11 mouse cellular contexts compared by ENCODE assay signal in genomic region chr2:158306696-158307049, GRCm38 (mm10). TPM values are rescaled to one million over a fixed set of nuclear protein-coding genes. Genes with fewer than 3 reads are reported as not detected.
DNase-seq lines count a peak whose midpoint lies in the region; ATAC-seq and TF ChIP-seq lines count a peak whose summit lies in the region.
"Had no signal": no experiment of that assay in that cellular context is flagged by ENCODE, and none has a peak within 500 bp of the region (broad histone marks: within the 10 kb centered on the region; RNA-seq: fewer than 3 reads in every experiment).

No protein-coding gene starts in this region.

- TF ChIP-seq CTCF in stomach, postnatal 0 days (IDR thresholded peaks at IDR 0.05; ENCODE audit: low read depth): no peak

- TF ChIP-seq EP300 in stomach, postnatal 0 days (optimal IDR thresholded peaks at IDR 0.05): no peak

- peak overlapping the region; percentile 10 to 21; a peak in 3 of 4 replicates for H3K4me3 ChIP-seq in heart, embryonic 14.5 days (ENCODE audit: control insufficient read depth in 1 of 2, insufficient read depth in 1 of 2, low read depth in 1 of 2, low read length in 2 of 2)
- no peak overlapping the region for H3K4me3 ChIP-seq in midbrain, embryonic 13.5 days (replicated peaks)
- no peak overlapping the region for H3K4me3 ChIP-seq in midbrain, embryonic 15.5 days
- H3K4me3 ChIP-seq in limb, embryonic 12.5 days (replicated peaks): no peak overlapping the region
- no peak overlapping the region for H3K4me3 ChIP-seq in stomach, postnatal 0 days (ENCODE audit: low read depth, low read length)

- H3K4me2 ChIP-seq in heart, embryonic 14.5 days (ENCODE audit: low read length): peak overlapping the region; percentile 31
- no peak overlapping the region for H3K4me2 ChIP-seq in midbrain, embryonic 13.5 days (replicated peaks)
- no peak overlapping the region for H3K4me2 ChIP-seq in midbrain, embryonic 15.5 days
- H3K4me2 ChIP-seq in limb, embryonic 12.5 days: peak overlapping the region; percentile 17
- 0 out of 2 replicates have a peak overlapping the region, but pooled peaks have one; percentile 17 for H3K4me2 ChIP-seq in stomach, postnatal 0 days (replicated peaks; ENCODE audit: low read depth)

- H3K9me3 ChIP-seq in heart, embryonic 14.5 days (ENCODE audit: control insufficient read depth, low read length): 0 out of 2 replicates have a peak, but pooled peaks cover 4% of the 10 kb centered on the region
- no peaks in the 10 kb centered on the region for H3K9me3 ChIP-seq in midbrain, embryonic 13.5 days
- H3K9me3 ChIP-seq in midbrain, embryonic 15.5 days: no peaks in the 10 kb centered on the region
- peaks cover 4% of the 10 kb centered on the region; the same call in 1 of the 2 replicates for H3K9me3 ChIP-seq in limb, embryonic 12.5 days
- H3K9me3 ChIP-seq in stomach, postnatal 0 days (ENCODE audit: control insufficient read depth, low read length): no peaks in the 10 kb centered on the region

- peak; percentile 6; the same call in 1 of the 2 replicates for ATAC-seq in heart, embryonic 14.5 days (ENCODE audit: insufficient number of reproducible peaks, insufficient read depth, low FRiP score, low read depth)
- 0 out of 2 replicates have a peak, but pooled peaks have one; percentile 9 for ATAC-seq in midbrain, embryonic 13.5 days
- no peak for ATAC-seq in midbrain, embryonic 15.5 days (replicated peaks)
- ATAC-seq in limb, embryonic 12.5 days (ENCODE audit: insufficient number of reproducible peaks, insufficient read depth, low FRiP score, low TSS enrichment, low read depth): peak; percentile 35
- peak; percentile 60; the same call in 1 of the 2 replicates for ATAC-seq in stomach, postnatal 0 days (ENCODE audit: low FRiP score, low TSS enrichment)

- H3K27me3 ChIP-seq in heart, embryonic 14.5 days (ENCODE audit: control insufficient read depth, insufficient read depth, low read length): no peaks in the 10 kb centered on the region
- H3K27me3 ChIP-seq in midbrain, embryonic 13.5 days: no peaks in the 10 kb centered on the region
- H3K27me3 ChIP-seq in midbrain, embryonic 15.5 days (replicated peaks): no peaks in the 10 kb centered on the region
- H3K27me3 ChIP-seq in limb, embryonic 12.5 days: no peaks in the 10 kb centered on the region
- H3K27me3 ChIP-seq in stomach, postnatal 0 days (ENCODE audit: control insufficient read depth, insufficient read depth, low read length): no peaks in the 10 kb centered on the region

- WGBS in heart, embryonic 14.5 days: 40% methylated on average over 6 of the region's 6 CpGs
- WGBS in midbrain, embryonic 13.5 days: 46% methylated on average over 6 of the region's 6 CpGs
- 47% methylated on average over 6 of the region's 6 CpGs for WGBS in midbrain, embryonic 15.5 days
- WGBS in limb, embryonic 12.5 days: 45% methylated on average over 6 of the region's 6 CpGs
- WGBS in stomach, postnatal 0 days: 50% methylated on average over 6 of the region's 6 CpGs

- DNase-seq in heart, postnatal 4 days: no peak
- no peak for DNase-seq in stomach, postnatal 0 days (ENCODE audit: low spot score)
- no peak for DNase-seq in ovary, postnatal 14 days (ENCODE audit: low spot score)
- no peak for DNase-seq in Muller cell, postnatal 12 days (ENCODE audit: inconsistent ontology term)
- DNase-seq: cerebellum, postnatal 14 days had no signal

- H3K27ac ChIP-seq in heart, embryonic 14.5 days (replicated peaks in 1 of 2; ENCODE audit: control insufficient read depth in 1 of 2, insufficient read depth in 1 of 2, low read depth in 2 of 2, low read length in 2 of 2): peak overlapping the region; percentile 35 to 49
- no peak overlapping the region for H3K27ac ChIP-seq in midbrain, embryonic 13.5 days
- no peak overlapping the region for H3K27ac ChIP-seq in midbrain, embryonic 15.5 days
- peak overlapping the region; percentile 9; the same call in 1 of the 2 replicates for H3K27ac ChIP-seq in limb, embryonic 12.5 days
- no peak overlapping the region for H3K27ac ChIP-seq in stomach, postnatal 0 days (replicated peaks)

- peaks cover 4 to 9% of the 10 kb centered on the region in 2 experiments; a peak in 3 of 4 replicates for H3K4me1 ChIP-seq in heart, embryonic 14.5 days (ENCODE audit: control insufficient read depth in 2 of 2, insufficient read depth in 2 of 2, low read length in 2 of 2)
- H3K4me1 ChIP-seq in midbrain, embryonic 13.5 days (replicated peaks): no peaks in the 10 kb centered on the region
- no peaks in the 10 kb centered on the region for H3K4me1 ChIP-seq in midbrain, embryonic 15.5 days
- peaks cover 14% of the 10 kb centered on the region for H3K4me1 ChIP-seq in limb, embryonic 12.5 days (replicated peaks)
- H3K4me1 ChIP-seq in stomach, postnatal 0 days (replicated peaks; ENCODE audit: control insufficient read depth, insufficient read depth): no peaks in the 10 kb centered on the region

- H3K36me3 ChIP-seq in heart, embryonic 14.5 days (ENCODE audit: control insufficient read depth, insufficient read depth, low read length): no peaks in the 10 kb centered on the region
- no peaks in the 10 kb centered on the region for H3K36me3 ChIP-seq in midbrain, embryonic 13.5 days
- H3K36me3 ChIP-seq in midbrain, embryonic 15.5 days (replicated peaks): no peaks in the 10 kb centered on the region
- no peaks in the 10 kb centered on the region for H3K36me3 ChIP-seq in limb, embryonic 12.5 days
- H3K36me3 ChIP-seq in stomach, postnatal 0 days (ENCODE audit: control insufficient read depth, insufficient read depth, low read length): no peaks in the 10 kb centered on the region

- H3K9ac ChIP-seq in heart, embryonic 14.5 days (ENCODE audit: low read length): peak overlapping the region; percentile 31; the same call in 1 of the 2 replicates
- no peak overlapping the region for H3K9ac ChIP-seq in midbrain, embryonic 13.5 days (replicated peaks)
- no peak overlapping the region for H3K9ac ChIP-seq in midbrain, embryonic 15.5 days
- no peak overlapping the region for H3K9ac ChIP-seq in limb, embryonic 12.5 days (replicated peaks)
- 0 out of 2 replicates have a peak overlapping the region, but pooled peaks have one; percentile 18 for H3K9ac ChIP-seq in stomach, postnatal 0 days (ENCODE audit: low read length)

RNA-seq across cellular contexts. Expression of gene Lbp, which starts 0.4 kb away (rescaled TPM):
- polyA plus RNA-seq in heart, embryonic 14.5 days (2014; fragmentation: Nextera tagmentation; extraction: Ambion mirVana): 18.0 and 19.6 TPM in 2 replicates
- 1 to 10 TPM; 6.3 to 6.6 TPM for total RNA-seq in heart, postnatal 4 days (2021)
- polyA plus RNA-seq in midbrain, embryonic 13.5 days (2015; fragmentation: Nextera tagmentation; extraction: Ambion mirVana): 1.4 and 2.1 TPM in 2 replicates
- 4.8 and 4.9 TPM in 2 replicates for polyA plus RNA-seq in midbrain, embryonic 15.5 days (2015; fragmentation: Nextera tagmentation; extraction: Ambion mirVana)
- polyA plus RNA-seq in limb, embryonic 12.5 days (2016; fragmentation: Nextera tagmentation; extraction: Ambion mirVana): 3.1 and 4.2 TPM in 2 replicates
- polyA plus RNA-seq in stomach, postnatal 0 days (2015; fragmentation: Nextera tagmentation; extraction: Ambion mirVana): 3.1 and 3.4 TPM in 2 replicates

RNA-seq across cellular contexts. Expression of gene Bpi, which starts 48.8 kb away (rescaled TPM):
- polyA plus RNA-seq in heart, embryonic 14.5 days (2014; fragmentation: Nextera tagmentation; extraction: Ambion mirVana): not detected in 2 replicates
- not detected for total RNA-seq in heart, postnatal 4 days (2021)
- polyA plus RNA-seq in midbrain, embryonic 13.5 days (2015; fragmentation: Nextera tagmentation; extraction: Ambion mirVana): not detected in 2 replicates
- polyA plus RNA-seq in midbrain, embryonic 15.5 days (2015; fragmentation: Nextera tagmentation; extraction: Ambion mirVana): not detected in 2 replicates
- polyA plus RNA-seq in limb, embryonic 12.5 days (2016; fragmentation: Nextera tagmentation; extraction: Ambion mirVana): not detected in 2 replicates
- not detected in 2 replicates for polyA plus RNA-seq in stomach, postnatal 0 days (2015; fragmentation: Nextera tagmentation; extraction: Ambion mirVana)
- total RNA-seq: adrenal gland, adult 2 months; gastrocnemius, postnatal 10 days had no signal
- polyA plus RNA-seq: adrenal gland, adult 2 months had no signal

Comparison
In these comparisons a context has a peak if more than half of its experiments do, and no peak if none do; other contexts are left out.
1. H3K27ac ChIP-seq: peak in heart, embryonic 14.5 days (2 of 2) and limb, embryonic 12.5 days (single experiment); none in midbrain, embryonic 13.5 days (single experiment), midbrain, embryonic 15.5 days (single experiment) and stomach, postnatal 0 days (single experiment).
2. H3K4me2 ChIP-seq: peak in heart, embryonic 14.5 days (single experiment), limb, embryonic 12.5 days (single experiment) and stomach, postnatal 0 days (single experiment); none in midbrain, embryonic 13.5 days (single experiment) and midbrain, embryonic 15.5 days (single experiment).
3. H3K4me3 ChIP-seq: peak in heart, embryonic 14.5 days (2 of 2); none in midbrain, embryonic 13.5 days (single experiment), midbrain, embryonic 15.5 days (single experiment), limb, embryonic 12.5 days (single experiment) and stomach, postnatal 0 days (single experiment).
4. H3K9ac ChIP-seq: peak in heart, embryonic 14.5 days (single experiment) and stomach, postnatal 0 days (single experiment); none in midbrain, embryonic 13.5 days (single experiment), midbrain, embryonic 15.5 days (single experiment) and limb, embryonic 12.5 days (single experiment).